Mouse (Mus musculus) cerebellum, adult (tissue): ENCODE measurements around the gene Nxph1.

Experiments
- ATAC-seq: cut with Nextera tagmentation; 2 replicates; pipeline ENCODE4 v1.9.2; 2017; ENCODE audit warnings: mild to moderate bottlenecking, moderate library complexity, mixed read lengths; ENCODE audit not compliant: insufficient number of reproducible peaks, low FRiP score, low TSS enrichment

The Nxph1 gene

DNA sequence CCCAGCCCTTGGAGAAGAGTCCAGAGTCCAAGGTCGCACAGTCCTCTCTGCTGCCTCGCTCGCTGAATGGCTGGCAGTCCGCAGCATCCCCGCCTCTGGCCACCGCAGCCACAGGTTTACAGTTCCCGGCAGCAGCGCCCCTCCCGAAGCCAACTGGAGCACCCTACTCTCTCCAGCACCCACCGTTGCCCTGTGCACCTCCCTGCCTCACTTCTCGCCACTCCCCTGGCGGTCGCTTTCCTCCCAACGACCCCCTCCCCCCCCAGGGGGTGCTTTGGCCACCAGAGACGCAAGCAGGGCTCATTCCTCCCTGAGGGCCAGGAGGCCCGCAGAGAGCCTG, at the start of gene Nxph1:
Gene Nxph1, plus strand, starts transcription at position 301 of the 340 bp plus-strand sequence.
- ATAC-seq: no peak

DNA sequence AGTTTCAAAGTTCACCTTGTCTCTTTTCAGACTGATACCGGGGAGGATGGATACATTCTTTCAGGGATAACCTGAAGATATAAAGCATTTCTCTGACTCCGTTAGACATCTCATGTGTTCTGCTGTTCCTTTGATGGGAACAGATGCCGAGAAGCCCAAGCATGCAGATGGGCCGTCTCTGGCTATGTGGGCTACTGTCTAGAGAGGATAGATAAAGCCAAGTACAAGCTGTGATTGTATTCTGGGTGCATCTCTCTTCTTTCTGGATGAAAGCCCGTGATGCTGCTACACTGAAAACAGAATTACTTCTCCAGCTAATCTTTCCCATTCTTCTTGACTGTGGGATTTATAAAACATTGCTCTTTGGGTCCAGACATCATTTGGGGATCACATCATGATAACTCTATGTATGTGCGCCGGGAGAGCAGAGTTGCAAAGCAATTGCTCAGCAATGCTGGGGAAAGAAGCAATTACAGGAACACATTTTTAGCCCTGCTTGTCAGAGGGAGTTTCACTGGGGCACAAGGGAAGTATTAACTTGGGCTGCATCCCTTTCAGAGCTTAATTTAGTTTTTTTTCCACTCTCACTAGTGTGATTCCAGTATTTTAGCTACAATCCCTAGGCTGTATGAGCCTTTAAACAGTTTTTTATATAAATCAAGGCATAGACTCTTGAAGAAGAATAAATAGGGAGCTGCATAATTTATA, 48.1 kb upstream of the Nxph1 start:
- no peak for ATAC-seq

DNA sequence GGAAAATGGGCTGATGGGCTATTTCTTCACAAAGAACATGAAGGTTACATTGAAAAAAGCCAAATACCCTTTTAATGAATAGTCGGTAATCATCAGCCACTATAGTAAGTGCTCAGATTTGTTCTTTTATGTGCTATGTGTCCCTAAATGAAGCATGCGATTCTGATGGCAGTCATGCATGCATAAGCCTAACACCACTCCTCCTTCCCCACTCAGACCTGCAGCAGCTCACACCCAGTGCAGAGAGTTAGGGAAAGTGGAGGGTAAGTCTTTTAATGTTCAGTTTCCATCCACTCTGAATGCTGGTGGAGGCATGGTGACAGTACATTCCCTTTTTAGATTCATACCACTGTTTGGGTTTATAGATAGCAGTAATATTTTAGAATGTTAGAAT, 47.5 kb upstream of the Nxph1 start:
- ATAC-seq: no peak

DNA sequence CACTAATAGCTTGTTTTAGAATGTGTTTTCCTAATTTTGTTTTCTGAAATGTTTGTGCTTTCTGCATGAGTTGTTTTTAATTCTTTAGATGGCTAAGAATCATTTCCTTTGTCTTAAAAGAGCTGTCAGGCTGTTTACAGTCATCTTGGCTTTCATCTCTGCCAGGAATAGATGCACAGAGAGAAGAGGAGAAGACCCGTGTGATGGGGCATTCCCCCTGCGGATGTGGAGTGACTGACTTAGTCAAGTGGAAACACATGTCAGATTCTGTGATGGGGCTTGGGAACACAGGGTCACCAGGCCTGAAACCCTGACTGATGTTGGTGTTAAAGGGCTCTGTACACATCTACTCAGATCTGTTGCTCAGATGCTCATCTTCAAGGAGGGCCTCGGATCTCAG, 40.3 kb upstream of the Nxph1 start:
- no peak for ATAC-seq

DNA sequence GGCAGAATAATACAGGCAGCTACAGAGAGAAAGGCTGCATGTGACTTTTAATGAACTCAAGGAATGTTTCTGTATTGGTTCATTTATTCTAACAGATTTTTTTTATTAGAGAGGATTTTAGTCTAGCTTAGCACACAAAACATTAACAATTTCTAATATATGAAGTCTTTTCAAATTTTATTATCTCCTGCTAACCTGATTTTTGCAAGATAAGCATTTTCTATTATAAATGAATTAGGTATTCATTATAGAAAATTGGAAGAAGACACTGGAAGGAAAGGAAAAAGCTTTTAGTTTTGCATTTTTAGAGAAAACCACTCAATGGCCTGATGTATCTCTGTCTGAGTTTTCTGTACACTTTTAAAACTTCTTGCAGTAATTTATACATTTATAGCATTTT, 34.8 kb upstream of the Nxph1 start:
- ATAC-seq: no peak

DNA sequence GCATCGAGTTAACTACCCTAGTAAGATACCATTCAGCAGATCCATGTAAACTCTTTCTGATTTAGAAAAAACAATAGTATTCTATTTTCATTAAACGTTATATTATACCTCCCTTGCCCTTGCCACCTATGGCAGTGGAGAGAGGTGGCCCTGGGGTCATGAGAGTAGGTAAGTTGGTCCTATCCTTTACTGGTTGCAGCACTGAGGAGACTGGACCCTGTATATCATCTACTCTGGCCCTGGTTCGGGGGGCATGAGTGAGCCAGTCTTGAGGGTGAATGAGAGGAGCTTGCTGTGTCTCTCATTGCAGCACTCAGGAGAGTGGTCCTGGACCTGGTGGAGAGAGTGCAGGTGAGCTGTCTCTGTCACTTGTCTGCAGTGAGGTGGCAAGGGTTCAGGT, 33.5 kb upstream of the Nxph1 start:
- no peak for ATAC-seq

DNA sequence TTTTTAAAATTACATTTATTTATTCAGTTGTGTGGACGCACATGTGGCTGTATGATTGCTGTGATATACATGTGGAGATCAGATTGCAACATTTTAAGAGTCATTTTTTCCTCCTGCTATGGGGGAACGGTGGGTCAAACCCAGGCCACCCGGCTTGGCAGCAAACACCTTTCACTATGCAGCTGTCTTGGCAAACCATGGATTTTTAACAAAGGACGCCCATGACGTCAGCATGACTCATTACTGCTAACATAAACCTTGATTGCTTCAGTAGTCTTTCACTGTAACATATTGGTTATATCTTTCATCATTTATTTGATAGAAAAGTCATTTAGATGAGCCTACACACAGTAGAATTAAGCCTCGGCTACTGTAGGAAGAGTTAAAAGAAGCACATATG, 23.8 kb upstream of the Nxph1 start:
- no peak for ATAC-seq

DNA sequence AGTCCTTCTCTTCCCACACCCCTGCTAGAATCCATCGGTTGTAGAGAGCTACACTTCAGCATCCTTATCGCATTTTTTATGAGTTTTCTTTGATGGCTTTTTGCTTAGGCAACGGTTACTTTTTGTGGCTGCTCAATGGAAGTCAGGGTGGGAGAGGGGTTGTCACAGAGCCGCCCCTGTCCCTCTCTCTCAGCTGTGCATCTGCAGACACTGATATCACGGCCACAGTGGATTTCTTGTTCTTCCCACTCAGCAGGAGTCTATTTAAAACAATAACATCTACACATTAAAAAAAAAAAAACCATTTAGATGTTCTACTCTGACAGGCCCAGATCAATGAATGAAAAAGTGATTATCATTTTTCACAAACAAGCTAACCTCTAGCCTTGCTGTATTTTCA, 13.0 kb upstream of the Nxph1 start:
- no peak for ATAC-seq

DNA sequence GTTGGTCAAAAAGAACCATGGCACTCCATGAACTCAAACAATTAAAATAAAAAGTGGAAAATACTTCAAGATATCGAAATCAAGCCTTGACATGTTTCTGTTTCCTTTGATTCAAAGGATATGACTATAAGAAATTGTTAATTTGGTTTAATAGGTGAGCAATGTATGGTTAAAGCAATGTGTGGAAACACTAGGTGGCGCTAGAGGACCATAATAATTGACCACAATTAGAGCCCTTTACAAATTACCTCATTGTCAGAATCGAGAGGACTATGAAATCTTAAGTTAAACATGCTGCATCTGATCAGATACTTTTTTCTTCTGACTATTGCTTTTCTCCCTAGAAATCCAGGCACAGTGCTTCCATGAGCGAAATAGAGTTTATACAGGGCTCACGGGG, 12.5 kb upstream of the Nxph1 start:
- peak; percentile 80 for ATAC-seq

DNA sequence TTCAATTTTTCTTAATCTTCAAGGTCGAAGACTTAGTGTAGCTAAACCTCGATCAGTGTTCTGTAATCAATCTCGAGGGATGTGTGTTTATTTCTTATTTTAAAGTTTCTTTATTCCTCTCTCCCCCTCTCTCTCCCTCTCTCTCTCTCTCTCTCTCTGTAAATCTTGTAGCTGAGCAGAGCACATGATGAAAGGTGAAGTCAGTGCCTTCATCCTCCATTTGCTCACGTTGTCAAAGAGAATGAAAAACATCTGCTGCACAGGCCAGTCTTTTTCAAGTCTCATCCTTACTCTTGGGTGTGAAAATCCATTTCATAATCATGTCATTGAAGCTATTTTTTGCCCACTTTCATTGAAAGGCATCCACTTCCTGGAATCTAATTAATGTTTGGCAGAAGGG, 12.1 kb upstream of the Nxph1 start:
- no peak for ATAC-seq

DNA sequence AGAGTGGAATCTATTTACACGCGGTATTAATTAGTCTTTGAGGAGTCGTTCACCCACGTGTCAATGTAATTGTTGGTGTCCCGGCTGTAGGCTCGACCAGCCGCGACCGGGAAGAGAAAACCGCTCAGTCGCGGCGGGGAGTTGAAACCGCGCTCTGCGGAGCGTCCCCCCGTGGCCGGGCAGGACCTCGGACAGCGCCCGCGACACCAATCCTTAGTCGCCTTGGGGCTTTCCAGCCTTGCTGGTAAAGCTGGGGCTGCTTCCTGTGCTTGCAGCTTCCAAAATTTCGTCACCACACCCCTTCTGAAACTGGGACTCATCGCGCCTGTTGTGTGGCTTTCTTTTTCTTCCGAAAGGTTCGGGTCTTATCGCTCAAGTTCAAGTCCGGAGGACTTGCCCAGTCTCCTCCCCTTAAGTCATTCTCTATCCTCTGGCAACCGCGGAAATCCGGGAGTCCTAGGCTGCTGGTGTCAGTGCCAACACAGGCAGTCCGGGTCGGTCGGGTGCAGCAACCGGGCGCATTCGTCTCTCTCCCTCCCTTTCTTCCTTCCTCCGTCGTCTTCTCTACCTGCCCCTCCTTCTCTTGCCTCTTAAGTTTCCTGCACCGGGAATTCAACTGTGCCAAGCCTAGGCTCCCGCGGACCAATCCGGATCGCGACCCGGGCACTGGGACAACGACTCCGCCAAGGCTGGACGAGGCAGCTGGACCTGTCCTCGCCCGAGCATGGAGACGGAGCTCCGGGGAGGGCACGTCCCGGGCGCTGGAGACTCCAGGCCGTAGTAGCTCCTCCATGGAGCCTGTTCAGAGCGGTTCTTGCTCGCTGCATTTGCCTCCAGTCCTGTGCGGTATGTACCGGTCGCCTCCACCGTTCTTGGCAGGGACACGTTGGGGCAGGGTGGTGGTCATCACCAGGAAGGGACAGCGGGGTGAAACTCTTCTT, 510 bp downstream of the Nxph1 start:
- 0 out of 2 replicates have a peak, but pooled peaks have one; percentile 27 for ATAC-seq

DNA sequence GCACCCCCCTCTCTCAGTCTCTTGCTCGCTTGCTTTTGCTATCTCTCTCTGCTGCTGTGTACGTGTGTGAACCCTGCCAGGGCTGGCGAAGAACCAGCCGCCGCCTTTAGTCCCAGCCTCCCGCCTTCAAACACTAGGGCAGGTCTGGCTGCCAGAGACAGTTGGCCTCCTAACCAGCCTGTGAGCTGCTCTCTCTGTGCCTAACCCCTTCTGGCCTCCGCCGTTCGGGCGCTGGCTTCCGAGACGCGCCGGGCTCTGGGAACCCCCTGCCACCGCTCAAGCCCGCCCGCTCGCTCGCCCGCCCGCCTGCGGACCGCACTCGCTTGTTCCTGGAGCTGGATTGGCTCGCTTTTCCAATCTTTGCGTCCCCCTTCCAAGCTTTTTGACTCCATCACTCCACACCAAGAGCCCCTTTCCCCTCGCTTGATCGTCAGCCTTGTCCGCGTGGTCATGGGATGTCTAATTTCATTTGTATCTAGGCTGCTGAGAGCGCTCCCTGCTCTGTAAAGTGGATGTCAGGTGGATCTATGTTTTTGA, 1.5 kb downstream of the Nxph1 start:
- ATAC-seq: peak; percentile 49

DNA sequence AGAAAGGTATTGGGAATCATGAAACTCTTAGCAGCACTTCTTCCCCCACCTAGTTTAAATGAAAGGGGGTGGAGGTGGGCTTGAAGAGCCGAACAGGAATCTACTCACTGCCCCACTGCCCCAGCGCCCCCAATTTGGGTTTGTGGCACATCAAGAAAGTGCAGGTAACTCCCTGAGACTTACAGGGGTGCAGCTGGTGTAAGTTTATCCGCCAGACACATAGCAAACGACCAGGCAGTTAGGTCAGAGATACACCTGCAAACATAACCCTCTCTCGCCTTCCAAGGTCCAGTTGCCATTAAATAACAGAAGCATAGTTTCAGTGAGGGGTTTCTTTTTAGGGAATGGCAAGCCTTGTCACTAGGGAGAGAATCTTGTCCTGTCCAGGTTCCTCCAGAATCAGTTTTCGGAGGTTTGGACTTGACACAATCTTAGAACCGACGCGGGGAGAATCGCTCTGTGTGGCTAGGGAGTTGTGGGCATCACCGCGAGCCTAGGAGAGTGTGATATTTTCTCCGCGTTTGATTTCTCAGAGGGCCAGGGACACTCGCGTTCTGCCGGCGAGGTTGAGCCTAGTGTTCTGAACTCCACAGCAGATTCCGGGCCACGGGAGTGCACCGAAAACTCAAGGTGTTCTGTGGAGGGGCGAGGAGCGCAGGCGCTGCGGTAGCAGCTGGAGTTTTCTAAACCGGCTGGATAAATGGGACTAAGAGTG, 2.5 kb downstream of the Nxph1 start:
- peak; percentile 2; the same call in 1 of the 2 replicates for ATAC-seq

DNA sequence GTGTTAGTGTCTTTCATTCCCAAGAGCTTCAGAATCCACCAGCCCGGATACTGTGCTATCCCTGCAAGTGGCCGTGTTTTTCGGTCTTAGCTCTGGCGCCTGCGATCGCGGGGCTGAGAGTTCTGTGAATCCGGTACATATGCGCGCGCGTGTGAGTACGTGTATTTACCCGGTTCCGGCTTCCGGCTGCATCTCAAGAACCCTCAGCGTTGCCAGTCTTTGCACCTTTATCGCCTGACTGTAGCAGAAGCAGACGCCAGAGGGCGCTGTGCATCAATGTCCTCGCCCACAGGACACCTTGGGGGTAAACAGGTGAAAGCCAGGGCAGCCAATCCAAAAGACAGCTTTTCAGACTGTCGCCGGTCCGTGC, 3.1 kb downstream of the Nxph1 start:
- ATAC-seq: peak; percentile 65

DNA sequence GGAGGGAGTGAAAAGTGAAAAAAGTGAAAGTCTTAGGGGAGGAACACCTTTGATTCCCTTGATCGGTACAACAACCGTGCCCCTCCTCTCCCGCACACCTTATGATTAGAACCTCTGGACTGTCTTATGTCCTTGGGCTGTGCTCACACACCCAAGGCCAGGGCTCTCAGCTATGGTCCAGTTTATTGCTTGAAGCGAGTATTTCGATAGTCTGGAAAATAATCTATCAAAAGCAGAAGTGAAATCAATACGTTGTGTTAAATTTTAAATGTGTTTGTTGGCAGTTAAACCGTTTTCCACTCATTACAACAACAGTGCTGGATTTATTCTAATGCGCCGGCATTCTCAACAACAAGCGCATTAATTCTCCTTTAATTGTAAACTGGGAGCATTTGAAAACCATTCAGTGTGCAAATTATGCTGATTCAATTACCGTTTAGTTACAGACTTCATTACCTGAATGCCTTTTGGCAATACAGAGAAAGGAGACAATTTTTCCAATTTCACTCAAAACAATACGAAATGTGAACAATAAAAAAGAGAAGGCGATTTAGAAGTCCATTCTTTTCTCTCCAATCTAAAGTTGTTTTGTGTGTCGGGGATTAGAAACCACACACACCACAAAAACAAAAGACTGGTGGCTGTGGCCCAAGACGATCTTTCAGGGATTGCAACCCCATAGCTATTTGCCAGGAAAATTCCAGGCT, 3.8 kb downstream of the Nxph1 start:
- ATAC-seq: no peak

DNA sequence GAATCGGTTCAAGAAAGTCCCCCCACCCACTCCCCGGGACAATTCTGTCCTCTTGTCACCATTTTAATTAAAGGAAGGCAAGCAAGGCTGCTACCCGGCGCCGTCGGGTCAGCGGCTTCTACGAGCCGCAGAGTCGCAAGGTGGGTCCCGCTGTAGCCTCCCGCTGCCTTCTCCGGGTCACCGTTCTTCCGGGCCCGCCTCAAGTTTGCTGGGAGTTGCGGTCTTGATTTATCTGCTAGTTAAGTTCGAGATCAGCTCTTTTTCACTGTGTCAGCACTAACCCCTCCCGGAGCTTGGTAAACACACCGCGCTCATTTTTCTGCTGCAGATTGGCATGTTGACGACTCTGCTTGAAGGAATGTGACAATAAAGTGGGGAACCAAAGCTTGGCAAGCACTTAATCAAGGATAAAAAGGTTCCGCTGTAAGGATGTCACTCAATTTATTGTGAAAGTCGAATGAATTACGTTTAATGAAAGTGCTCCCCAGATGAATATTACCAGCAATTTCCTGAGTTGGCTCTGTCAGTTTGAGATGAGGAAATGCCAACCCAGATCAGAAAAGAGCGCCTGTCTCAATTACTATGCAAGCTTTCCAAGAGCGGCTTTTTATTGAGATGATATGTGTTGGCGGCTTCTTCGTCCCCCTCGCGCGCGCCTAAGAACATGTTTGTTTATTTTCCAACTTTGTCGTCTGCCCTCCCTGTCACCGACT, 7.7 kb downstream of the Nxph1 start:
- no peak for ATAC-seq

DNA sequence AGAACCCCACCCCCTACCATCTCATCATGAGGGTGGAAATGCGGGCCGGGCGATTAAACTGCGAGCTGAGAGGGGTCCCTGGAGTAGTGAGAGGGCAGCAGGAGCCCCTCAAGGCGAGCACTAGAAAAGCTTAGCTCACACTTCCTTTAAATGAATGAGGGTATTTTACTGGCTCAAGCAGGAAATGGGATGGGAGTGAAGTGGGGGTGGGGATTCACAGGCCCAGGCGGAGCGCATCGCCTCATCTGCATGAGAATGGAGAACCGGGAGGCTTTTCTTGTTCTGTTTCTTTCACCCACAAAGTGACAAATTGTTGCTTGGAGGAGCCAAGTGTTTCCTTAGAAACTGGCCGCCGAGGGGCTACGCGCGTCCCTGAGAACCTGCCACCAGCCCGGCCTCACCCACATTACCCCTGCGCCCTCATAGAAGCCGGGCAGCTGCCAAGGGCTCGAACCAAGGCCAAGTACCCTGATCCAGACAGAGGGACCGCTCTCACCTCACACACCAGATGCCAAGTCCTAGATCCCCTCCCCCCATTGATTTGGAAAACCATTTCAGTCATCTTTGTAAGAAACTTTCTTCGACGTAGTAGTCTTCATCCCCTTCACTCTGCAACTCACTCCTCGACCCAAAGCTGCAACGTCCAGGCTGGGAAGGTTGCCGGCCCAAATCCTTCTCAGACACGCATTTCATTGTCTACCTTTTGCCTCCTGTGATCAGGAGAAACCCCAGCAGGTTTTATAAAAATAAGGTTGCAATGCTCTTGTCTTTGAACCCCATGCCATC, 8.7 kb downstream of the Nxph1 start:
- no peak for ATAC-seq

DNA sequence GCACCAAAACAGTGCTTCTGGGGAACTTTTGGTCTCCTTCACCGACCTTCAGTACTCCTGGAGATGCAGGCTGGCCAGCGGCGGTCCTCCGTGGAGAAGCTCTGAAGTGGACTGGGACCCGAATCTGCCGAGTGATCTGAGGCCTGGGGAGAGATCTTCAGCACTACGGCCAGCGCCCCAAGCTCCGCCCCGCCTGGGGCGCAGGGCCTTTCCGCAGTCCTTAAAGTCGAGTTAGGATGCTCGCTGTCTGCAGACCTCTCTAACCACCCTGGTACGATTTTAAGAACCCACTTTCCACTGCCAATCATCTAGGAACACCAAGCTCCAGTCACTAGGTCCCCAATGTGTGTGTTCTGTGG, 9.3 kb downstream of the Nxph1 start:
- no peak for ATAC-seq
